Mouse (Mus musculus) spleen, postnatal 36 days (tissue): ENCODE measurements around the gene Fam155a.
"Not testable (repeated sequence)": the region's sequence is repeated elsewhere in the genome, so short reads cannot be mapped to it uniquely, and the experiment has no call there.

Experiments used
- DNase-seq, 2 experiments: peaks; one replicate each; pipeline ENCODE4 v3.0.0; 2022; ENCODE audit warnings: low spot score in 2 of 2, mixed read lengths in 1 of 2

The Fam155a gene

DNA sequence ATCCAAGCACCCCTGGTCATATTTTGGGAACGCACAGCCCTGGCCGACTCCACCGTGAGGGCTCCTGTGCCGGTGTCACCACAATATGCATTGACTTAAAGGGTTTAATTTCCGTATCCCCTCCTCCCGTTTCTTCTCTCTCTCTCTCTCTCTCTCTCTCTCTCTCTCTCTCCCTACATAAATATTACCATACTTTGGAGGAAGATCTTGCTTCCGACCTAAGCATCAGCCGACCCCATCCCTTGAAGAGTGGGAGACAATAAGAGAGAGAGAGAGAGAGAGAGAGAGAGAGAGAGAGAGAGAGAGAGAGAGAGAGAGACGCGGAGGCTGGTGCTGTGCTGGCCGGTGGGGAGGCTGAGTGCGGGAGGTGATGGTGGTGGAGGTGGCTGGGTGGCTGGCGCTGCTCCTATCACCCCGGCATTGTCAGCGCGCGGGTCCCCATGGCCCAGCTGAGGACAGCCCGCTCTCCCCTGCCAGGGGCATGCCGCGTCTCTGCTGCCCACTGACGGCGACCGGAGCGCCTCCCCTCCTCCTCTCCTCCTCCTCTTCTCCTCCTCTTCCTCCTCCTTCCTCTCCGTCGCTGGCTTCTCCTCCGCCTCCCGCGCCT lies at the start of gene Fam155a:
Fam155a (minus strand) TSS at position 163 of the 607 bp plus-strand sequence.
- DNase-seq: no peak

DNA sequence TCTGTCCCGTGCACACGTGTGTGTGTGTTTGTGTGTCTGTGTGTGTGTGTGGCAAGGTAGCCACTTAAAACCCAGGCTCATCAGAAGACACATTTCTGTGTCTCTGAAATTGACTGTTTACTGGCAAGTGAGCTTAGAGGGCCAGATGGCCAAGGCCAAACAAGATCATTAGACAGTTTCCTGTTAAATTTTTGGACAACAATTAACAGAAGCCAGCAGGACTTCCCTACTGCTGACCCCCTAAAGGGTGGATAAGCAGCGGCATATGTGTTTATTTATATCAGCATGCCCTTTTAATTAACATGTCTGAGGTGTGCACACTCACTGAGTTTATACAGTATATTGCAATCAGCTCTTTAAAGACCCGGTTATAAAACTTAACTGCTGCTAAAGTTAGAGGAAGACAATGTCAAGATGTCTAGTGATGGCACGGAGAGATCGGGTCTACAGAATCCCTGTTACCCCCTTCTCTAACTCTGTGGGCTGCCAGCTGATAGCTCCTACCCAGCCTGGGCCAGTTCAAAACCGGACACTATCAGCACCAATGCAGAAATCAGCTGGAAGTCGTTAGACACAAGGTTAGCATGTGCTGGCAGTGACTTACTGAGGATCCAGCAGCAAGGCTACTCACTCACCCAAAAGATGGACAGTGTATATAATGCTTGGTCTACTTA lies 42.4 kb upstream of the Fam155a start:
- no peak for DNase-seq

DNA sequence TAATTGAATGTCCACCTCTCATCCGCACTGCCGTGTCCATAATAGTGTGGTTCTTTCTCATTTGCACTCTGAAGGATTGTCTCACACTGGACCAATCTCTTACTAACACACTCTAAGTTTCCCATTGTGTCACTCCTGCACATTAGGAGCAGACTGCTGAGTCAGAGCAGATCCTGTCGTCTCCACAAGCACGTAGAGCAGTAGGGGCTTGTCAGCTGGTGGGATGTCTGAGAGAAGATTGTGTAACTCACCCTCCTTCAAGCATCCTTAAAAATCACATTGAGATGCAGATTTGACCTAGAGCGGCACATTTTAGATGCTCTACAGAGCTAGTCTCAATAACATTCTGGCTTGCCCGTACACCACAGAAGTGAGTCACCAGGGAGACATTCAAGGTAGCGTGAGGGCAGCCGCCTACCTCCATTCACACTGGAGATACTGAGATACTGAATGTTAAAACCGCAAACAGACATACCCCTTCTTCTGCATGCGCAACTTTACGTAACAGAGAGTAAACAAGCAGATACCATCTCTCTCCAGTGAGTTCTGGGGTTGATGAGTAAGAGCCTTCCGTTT lies 40.1 kb upstream of the Fam155a start:
- DNase-seq: no peak

DNA sequence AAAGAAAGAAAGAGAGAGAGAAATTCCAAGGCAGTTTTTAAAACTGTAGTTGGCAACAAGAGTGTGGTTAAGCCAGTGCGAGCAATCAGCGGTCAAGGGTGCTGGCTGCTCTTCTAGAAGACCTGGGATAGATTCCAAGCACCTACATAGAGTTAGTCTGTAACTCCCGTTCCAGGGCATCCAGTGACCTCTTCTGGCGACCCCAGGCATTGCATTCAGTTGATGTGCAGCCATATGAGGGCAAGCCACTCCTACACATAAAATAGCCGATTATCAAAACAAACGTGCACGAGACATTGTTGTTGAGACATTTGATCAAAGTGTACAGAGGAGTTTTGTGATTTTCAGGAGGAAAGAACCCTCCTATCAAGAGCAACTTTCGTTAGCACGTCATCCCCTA lies 37.6 kb upstream of the Fam155a start:
- no peak for DNase-seq

DNA sequence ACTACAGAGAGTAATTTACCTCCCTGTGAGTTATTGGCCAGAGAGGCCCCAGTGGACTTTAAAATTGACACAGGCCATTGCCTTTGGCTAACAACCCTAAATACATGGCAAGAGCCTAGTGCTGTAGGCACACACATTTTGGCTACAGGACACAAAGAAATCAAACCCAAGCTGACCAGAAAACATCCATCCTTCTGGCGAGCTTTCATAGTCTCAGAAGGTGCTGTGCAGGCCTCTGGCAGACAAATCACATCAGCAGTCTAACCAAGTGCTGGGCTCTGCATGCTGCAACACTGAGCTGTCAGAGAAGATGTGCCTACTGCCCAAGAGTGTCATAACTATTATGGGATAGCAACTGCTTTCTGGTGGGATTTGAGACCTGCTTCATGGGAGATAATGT lies 34.7 kb upstream of the Fam155a start:
- DNase-seq: no peak

DNA sequence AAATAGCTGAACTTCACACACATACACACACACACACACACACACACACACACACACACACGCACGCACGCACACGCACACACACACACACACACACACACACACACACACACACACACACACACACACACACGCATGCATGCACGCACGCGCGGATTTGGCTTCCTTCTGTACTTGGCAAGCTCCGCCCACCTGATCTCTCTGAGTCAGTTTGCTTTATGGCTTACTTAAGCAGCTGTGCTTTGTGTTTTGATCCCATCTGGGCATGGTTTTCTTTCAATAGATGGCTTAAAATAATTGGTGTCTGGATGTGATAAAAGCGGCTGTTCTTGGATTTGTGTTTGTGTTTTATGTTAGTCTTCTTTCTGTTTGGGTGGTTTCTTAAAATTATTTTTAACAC lies 29.4 kb upstream of the Fam155a start:
- DNase-seq: not testable (repeated sequence)

DNA sequence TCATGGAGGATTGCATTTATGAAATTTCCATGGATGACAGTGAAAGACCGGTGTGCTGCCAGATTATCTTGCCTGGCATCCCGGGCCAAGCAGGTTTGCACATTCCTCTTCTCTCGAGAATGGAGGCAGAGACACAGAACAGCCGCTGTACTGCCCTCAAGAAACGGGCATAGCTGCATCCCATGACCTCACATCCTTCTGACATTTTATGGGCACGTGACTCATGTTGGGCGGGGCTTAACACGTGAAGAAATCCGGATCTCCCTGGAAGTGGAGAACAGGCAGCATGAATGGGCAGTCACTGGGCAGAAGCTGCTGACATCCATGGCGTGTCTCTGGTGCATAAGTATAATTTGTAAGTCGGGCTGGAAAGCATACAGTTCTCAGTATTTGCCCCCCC lies 29.0 kb upstream of the Fam155a start:
- no peak for DNase-seq

DNA sequence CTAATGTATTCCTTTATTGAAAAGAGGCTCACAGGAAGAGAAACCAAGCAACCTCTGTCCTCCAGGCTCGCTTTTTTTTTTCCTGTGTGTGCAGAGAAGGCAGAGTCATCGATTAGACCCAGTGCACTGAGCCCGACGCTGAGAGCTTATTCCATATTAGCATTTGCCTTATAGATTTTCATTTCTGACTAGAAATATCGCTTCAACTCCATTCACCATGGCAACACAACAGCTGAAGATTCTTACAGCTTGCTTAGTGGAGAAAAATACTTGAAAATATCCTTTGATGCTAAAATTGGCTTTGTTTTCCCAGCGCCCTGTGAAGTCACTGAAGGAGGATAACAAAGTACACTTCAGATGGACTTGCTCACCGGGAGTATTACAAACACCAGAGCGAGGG lies 26.6 kb upstream of the Fam155a start:
- DNase-seq: no peak

DNA sequence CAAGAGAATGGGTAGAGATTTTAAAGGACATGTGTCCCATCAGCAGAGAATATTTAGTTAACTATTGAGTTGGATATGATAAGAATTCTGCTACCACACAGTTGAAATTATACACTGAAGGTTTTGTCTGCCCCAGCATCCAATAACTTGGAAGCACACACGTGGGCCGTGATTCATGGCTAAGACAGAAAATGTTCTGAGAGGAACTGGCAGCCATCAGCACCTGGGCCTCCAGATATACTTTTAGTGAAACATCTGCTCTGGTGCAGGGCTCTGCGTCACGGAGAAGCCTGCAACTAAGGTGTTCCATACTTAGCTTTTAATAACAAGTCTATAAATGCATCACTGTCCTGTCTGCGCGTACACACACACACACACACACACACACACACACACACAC lies 24.8 kb upstream of the Fam155a start:
- DNase-seq: no peak

DNA sequence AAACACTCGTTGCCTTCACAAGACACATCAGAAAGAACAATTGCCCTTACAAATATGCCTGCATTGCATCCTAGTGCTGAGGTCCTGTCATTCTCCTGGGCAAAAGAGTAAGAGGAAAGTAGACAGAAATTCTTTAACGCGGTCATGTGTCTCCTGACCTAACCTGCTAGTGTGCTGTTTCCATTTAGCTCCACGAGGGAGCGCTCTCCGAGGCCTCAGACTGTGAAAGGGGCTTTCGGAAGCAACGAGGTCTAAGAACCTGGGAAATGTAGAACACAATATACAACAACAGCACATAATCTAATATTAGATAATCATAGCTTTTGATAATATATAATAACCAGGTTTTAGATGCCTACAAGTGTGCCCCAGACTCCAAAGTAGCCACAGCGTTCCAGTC lies 22.4 kb upstream of the Fam155a start:
- DNase-seq: no peak

DNA sequence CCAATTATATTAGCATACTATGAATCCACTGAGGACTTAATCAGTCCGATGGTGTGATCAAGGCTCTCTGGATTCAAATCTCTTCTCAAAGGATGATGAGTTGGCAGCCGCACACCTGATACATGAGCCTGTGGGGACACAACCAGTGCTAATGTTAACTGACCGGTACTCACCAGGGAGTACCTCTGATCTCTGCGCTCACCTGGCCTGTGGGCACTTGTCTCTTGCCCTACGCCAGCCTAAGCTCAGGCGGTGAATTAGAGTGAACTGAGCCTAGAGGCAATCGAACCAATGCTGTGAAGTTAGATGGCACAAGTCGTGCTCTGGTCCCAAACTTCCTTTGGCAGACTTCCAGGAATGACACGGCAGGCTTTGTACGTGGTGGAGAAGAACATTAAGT lies 9.4 kb upstream of the Fam155a start:
- no peak for DNase-seq

DNA sequence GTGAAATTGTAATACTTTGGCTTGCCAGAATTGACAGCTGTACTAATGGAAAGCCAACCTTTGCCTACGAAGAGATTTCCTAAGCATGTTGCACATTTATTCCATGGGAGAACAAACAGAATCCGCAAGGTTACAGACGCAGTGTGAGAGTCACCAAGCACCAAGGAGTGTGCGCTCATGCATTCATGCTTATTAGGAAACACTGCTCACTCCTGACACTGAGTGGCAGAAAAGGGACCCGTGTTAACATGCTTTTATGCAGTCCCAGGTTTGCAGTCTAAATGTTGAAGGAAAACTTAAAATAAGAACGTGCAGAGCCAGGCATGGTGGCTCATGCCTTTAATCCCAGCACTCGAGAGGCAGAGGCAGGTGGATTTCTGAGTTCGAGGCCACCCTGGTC lies 7.2 kb upstream of the Fam155a start:
- DNase-seq: no peak

DNA sequence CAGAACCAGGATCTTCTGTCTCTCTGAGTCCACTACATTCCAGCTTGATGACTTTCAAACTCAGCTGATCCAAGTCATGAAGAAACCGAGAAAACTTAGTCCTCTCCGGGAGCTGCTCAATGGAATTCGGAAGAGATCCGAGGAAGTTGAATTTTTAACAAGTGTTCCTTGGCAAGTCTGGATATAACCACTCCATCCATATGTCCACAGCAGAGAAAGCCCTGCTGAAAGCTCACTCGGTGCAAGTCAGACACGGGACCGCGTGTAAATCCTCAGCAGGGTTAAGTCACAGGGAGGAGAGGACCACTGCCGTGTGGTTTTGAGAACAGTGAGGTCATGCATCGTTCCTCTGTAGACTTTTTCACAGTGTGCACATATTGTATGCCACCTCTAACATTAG lies 5.9 kb upstream of the Fam155a start:
- no peak for DNase-seq

DNA sequence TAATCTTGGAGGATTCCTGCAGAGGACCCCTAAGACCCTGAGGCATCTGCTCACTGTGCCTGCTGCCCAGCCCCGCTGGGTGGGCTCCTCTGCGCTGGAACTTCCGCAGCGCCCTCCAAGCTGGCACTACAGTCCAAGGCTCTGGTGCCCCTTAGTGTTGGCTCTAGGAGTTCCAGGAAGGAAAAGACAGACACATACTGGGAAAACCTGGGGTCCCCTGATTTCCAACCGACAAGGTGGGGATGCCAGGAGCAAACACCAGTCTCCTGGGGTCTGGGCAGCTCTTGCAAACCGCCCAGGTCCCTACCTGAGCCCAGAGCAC lies 1.5 kb upstream of the Fam155a start:
- no peak for DNase-seq

DNA sequence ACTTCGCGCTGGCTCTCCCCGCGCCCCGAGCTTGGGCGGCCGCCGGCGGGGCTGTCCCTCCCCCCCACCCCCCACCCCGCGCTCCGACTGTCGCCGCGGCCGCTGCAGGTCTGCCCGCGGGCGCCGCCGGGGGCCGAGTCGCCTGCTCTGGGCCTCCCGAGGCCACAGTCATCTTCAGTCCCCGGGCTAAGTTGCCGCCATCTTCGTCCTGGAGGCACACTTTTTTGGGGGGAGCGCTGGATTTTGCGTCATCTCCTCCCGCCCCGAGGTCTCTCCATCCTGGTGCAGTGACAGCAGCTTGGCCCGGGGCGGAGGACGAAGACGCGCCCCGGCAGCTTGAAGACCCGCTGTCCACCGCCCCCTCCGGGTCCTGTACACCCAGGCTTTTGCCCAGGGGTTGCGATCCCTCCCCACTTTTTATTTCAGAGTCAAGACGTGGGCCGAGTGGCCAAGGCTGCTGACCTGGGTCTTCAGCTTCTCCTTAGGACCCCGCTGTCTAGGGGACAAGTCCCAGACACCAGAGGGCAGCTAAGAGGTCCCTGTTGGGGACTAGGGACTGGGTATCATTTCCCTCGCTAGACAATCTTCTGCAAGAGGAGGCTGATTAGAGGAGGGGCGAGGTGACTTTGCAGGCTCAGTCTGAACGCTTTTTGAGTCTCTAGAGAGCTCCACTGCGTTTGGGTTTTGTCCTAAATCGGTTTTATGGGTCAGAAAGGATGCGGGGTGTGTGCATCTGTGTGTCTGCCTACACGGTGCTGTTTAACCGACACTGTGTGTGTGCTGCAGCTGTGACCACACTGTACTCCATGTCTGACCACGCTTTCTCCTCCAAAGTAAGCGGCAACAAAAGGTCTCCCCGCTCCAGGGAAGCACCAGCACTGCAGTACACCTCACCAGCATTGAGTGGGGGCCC lies 901 bp upstream of the Fam155a start:
- DNase-seq: no peak

DNA sequence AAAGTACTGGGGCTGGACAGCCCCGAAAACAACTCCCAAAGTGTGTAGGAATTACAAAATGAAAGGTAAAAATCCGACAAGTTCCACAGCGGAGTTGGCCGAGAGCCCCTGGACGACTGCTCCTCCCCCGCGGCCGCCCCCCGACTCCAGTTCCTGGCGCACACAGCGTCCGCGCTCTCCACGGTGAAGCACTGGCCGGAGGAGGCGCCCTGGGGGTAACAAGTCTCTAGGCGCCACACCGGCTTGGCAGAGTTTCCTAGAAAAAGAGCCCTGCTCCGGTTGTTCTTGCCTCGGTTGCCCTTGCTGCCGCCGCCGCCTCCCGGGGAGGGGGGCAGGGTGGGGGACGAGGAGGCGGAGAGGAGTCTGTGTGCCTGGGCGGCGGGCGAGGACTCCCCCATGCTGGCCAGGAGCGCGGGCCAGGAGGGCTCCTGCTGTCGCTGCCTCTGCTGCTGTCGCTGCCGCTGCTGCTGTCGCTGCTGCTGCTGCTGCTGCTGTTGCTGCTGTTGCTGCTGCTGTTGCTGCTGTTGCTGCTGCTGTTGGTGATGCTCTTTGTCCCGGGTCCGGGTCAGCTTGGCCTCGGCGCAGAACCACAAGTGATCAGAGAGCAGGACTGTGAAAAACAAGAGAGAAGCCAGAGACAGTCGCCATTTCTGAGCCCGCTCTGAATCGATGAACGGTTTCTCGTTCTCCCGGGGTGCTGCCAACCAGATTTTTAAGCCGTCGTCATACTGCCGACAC lies 531 bp downstream of the Fam155a start:
- no peak for DNase-seq

DNA sequence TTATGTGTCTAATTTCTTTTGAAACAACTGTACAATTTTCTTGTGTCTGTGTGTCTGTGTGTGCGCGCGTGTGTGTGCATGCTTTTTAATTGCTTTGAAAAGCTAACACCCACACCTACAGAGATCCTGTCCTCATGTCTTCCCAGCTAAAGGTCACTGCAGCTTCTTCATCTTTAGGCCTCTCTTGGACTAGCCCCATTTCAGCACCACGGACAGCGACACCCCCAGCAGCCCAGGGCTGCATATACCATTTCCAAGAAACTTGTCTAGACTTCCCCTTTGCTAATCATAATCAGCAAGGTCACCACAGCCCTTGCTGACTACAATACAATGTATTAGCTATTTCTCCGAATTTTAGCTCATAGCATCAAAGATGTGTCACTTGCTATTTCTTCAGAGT lies 1.9 kb downstream of the Fam155a start:
- DNase-seq: no peak

DNA sequence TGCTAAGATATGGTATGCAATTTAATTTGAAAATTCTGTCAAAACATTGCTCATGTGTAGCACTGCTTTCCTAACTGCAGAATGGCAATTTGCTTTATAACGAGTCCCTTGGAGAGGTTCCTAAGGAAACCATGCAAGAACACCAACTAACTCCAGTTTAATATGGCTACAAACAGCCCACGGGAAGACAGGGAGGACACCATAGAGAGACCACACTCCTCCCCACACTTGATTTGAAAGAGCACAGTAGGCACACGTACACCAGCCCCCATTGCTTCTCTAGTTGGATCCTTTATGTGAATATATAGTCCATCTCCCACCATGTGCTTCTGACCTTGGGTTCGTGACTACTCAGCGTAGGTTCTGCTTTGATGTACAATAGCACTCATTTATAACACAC lies 35.8 kb downstream of the Fam155a start:
- DNase-seq: no peak

DNA sequence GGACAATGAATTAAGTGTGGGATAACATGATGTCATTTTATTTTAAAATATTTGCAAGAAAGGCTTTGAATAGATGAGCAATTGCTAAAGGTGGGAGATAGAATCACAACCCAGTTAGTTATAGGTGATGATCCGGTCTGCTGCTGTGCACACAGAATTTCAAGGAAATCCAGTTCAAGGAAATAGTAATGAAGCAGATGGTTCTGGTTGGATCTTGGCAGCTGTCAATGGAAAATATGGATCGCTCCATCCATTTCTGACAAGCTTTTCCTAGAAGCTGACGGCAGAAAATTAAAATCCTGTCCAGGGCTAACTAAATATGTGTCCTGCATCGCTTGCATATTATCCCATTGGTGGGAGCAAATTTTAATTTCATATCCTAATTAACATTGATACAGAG lies 61.2 kb downstream of the Fam155a start:
- DNase-seq: no peak

DNA sequence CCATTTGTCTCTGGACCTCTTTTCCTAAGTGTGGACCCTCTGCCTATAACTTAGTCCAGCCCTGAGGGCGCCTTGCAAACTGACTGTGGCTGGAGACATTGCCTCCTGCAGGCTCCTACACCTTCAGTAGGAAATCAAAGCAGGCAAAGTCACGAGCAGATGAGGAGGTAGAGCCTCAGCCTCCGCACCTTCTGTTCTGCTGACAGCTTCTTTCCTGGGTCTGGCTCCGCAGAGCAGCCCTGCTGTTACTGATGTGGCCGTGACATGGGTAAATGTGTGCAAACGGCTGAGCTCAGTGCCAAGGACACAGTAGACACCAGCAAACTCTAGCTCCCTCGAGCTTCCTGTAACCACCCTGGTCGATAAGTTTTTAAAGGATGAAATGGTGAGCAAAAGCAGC lies 63.5 kb downstream of the Fam155a start:
- DNase-seq: no peak

DNA sequence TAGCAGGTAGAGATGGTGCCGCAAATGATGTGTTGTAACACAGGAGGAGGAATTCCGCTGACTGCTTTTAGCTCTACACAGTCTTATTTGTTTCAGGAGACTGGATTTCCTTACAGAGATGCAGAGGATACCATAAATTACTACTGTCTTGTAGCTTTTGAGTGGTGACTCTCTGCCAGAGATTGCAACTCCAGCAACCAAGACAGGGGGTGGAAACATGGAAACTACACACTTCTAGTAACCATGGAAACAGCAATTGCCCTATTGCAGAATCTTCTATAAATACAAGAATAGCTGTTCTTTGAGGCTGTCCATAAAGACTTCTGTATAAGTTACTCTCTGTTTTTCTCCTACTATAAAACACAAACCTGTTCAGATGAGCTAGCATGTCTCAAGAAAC lies 76.2 kb downstream of the Fam155a start:
- DNase-seq: no peak

DNA sequence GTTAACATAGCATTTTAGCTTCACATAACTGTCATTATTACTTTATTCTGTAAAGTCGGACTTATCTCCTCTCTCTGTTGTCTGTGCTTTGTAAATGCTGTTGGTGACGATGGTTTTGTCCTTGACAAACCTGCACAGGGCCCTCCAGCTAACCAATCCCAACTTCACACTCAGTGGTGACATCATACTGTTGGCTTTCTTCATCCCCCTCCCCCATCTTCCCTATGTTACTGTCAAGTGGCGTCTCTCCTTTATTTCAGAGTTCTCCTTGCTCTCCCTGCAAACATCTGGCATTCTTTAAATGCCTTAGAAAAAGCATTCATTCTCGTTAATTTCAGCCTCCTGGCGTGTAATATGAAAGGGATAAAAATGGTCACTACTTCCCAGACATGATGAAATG lies 78.6 kb downstream of the Fam155a start:
- no peak for DNase-seq
